Mouse (Mus musculus): ENCODE measurements at regions not wholly inside any gene's neighbourhood (a gene's known extent, or its start where the extent isn't known, plus 50 kb on each side); places are given as distances from the start of the nearest gene placed in this dataset.

DNA sequence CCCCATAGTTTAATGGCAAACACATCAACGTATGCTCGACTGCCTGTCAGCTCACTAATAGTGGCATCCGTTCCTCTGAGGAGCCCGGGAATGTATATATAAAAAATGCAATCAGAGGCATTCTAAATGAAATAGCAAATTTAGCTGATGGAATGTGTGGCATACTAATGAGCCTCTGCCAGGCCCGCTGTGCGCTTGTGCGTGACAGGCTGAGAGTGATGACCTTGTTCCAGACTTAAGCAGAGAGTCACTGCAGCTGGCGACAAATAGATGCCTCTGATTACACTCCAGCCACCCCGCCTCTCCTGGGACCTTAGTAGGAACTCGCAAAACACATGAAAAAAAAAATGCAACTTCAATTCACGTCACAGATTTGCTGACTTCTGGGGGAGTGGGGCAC is 252.0 kb upstream of the Daam1 start:
- Histone ChIP-seq H3K9me3 (ENCODE audit: control insufficient read depth, low read length) (no peaks in the 10 kb centered on the region), H3K4me2 (ENCODE audit: low read length) (no peak overlapping the region), H3K27me3 (replicated peaks; ENCODE audit: control insufficient read depth, insufficient read depth, low read length) (no peaks in the 10 kb centered on the region), H3K36me3 (ENCODE audit: control insufficient read depth, insufficient read depth, low read length) (no peaks in the 10 kb centered on the region), H3K4me1 (replicated peaks; ENCODE audit: control insufficient read depth, insufficient read depth, low read length) (peaks cover 8% of the 10 kb centered on the region; the same call in 1 of the 2 replicates), H3K4me3 (ENCODE audit: low read depth, low read length) (no peak overlapping the region), H3K27ac (ENCODE audit: low read depth) (no peak overlapping the region), H3K9ac (ENCODE audit: low read length) (no peak overlapping the region)
- WGBS, result 45% methylated on average over 11 of the region's 11 CpGs
- ATAC-seq (replicated peaks; ENCODE audit: low FRiP score, low TSS enrichment, low read depth) (no peak), DNase-seq (ENCODE audit: low spot score) (no peak)

DNA sequence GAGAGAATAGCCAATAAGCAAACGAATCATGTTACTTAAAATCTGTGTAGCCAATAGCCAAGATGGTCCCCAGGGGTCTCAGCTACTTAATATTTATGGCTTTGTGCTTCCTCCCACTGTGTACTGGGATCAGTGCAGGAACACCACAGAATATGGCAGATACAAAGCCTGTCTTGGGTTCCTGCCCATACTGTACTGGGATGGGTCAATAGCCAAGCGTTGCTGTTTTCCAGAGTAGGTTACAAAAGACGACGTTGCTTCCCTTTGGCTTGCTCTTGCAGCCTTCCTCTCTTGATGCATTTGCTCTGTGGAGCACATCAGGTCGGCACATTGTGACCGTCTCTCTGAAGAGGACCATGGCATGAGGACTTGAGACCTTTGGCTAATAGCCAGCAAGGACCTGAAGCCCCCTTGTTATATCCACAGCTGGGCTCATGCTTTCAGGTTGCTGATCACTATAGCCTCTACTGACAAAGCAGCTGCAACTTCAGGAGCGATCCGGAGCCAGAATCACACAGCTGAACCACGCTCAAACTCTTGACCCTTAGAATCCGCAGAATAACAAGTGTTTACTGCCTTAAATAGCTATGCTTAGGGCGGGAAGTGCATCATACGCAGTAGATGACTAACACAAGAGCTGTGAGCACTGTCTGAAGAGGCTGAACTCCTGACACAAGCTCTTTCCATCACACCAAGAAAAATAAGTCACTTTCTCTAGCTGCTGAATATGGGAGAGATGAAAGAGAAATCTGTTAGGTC is 250.2 kb upstream of the Daam1 start:
- ATAC-seq (replicated peaks; ENCODE audit: low FRiP score, low TSS enrichment, low read depth) (no peak), DNase-seq (ENCODE audit: low spot score) (no peak)
- no peak overlapping the region for H3K4me2 ChIP-seq (ENCODE audit: low read length)
- H3K9ac ChIP-seq (ENCODE audit: low read length), result no peak overlapping the region
- no peak overlapping the region for H3K27ac ChIP-seq (ENCODE audit: low read depth)
- H3K4me1 ChIP-seq (replicated peaks; ENCODE audit: control insufficient read depth, insufficient read depth, low read length), result peaks cover 8% of the 10 kb centered on the region; the same call in 1 of the 2 replicates
- H3K27me3 ChIP-seq (replicated peaks; ENCODE audit: control insufficient read depth, insufficient read depth, low read length), result no peaks in the 10 kb centered on the region
- no peaks in the 10 kb centered on the region for H3K36me3 ChIP-seq (ENCODE audit: control insufficient read depth, insufficient read depth, low read length)
- no peaks in the 10 kb centered on the region for H3K9me3 ChIP-seq (ENCODE audit: control insufficient read depth, low read length)
- H3K4me3 ChIP-seq (ENCODE audit: low read depth, low read length), result no peak overlapping the region
- 73% methylated on average over 12 of the region's 12 CpGs for WGBS

DNA sequence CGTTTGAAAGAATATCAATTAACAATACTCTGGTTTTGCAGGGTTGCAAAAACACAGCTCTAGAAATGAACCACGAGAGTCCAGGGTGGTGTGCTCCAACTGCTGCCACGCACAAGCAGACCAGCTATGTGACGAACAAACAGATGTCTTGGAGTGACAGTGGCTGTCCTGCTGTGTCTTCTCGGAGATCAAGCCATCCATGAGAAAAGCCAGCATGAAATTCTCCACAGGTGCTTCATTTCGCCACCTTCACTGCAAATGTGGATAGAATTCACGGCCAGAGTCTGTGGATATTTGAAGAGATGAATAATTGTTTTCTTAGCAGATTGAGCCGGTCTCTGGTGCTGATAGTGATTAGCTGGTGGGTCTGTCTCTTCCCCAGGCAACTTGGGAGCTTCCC is 246.3 kb upstream of the Daam1 start:
- Histone ChIP-seq H3K4me3 (ENCODE audit: low read depth, low read length) (no peak overlapping the region), H3K4me2 (ENCODE audit: low read length) (no peak overlapping the region), H3K9ac (ENCODE audit: low read length) (no peak overlapping the region), H3K36me3 (ENCODE audit: control insufficient read depth, insufficient read depth, low read length) (no peaks in the 10 kb centered on the region), H3K4me1 (replicated peaks; ENCODE audit: control insufficient read depth, insufficient read depth, low read length) (no peaks in the 10 kb centered on the region), H3K9me3 (ENCODE audit: control insufficient read depth, low read length) (no peaks in the 10 kb centered on the region), H3K27ac (ENCODE audit: low read depth) (no peak overlapping the region), H3K27me3 (replicated peaks; ENCODE audit: control insufficient read depth, insufficient read depth, low read length) (no peaks in the 10 kb centered on the region)
- no peak for DNase-seq (ENCODE audit: low spot score)
- 73% methylated on average over 8 of the region's 8 CpGs for WGBS
- ATAC-seq (replicated peaks; ENCODE audit: low FRiP score, low TSS enrichment, low read depth), result no peak

DNA sequence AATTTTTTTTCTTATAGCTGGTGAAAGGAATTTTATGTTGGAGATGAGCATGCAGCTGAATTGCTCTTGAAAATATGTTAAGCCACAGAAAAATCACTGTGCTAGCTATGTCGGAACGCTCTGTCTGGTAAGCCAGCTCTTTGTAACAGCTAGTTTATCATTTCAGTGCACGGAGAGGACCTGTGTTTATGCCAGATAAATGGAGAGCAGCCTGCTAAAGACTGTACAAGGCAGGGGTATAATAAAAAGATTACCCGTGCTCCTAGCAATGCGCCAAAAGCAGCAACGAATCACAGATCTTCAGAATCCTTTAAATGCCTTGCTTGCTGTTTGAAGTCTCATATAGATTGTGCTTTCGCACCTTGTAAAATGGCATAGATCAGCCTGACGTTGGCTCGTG is 232.2 kb upstream of the Daam1 start:
- Histone ChIP-seq H3K36me3 (ENCODE audit: control insufficient read depth, insufficient read depth, low read length) (no peaks in the 10 kb centered on the region), H3K9ac (ENCODE audit: low read length) (no peak overlapping the region), H3K9me3 (ENCODE audit: control insufficient read depth, low read length) (no peaks in the 10 kb centered on the region), H3K4me2 (ENCODE audit: low read length) (no peak overlapping the region), H3K4me1 (replicated peaks; ENCODE audit: control insufficient read depth, insufficient read depth, low read length) (no peaks in the 10 kb centered on the region), H3K27me3 (replicated peaks; ENCODE audit: control insufficient read depth, insufficient read depth, low read length) (no peaks in the 10 kb centered on the region), H3K27ac (ENCODE audit: low read depth) (no peak overlapping the region), H3K4me3 (ENCODE audit: low read depth, low read length) (no peak overlapping the region)
- WGBS, result 39% methylated on average over 9 of the region's 9 CpGs
- DNase-seq (ENCODE audit: low spot score) (no peak), ATAC-seq (replicated peaks; ENCODE audit: low FRiP score, low TSS enrichment, low read depth) (no peak)

DNA sequence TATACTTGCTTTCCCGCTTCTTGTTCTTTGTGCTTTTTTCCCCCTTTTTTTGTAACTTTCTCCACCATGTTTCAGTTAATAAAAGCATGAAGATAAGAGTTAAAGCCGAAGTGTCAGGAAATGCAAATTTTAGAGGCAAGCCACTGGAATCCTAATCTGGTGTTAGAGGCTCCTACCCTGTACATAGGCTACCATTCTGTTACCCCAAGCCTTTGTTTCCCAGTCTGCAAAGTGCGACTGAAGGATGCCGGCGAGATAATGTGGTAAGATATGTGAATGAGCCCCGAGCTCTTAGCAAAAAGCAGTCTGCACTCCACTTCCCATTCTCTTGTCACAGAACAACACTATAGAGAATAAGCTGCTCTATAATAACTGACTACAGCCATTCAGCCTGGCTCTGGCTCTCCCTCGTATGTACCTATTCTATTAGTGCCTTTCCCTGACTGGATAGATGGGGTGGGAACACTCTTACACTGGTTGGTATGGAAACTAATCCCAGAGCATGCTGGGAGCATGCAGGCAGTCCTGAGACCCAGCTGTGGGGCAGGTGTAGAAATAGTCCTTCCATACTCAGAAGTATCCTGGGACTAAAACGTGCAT is 229.7 kb upstream of the Daam1 start:
- Histone ChIP-seq H3K4me1 (replicated peaks; ENCODE audit: control insufficient read depth, insufficient read depth, low read length) (no peaks in the 10 kb centered on the region), H3K4me3 (ENCODE audit: low read depth, low read length) (no peak overlapping the region), H3K36me3 (ENCODE audit: control insufficient read depth, insufficient read depth, low read length) (no peaks in the 10 kb centered on the region), H3K9me3 (ENCODE audit: control insufficient read depth, low read length) (no peaks in the 10 kb centered on the region), H3K9ac (ENCODE audit: low read length) (no peak overlapping the region), H3K27ac (ENCODE audit: low read depth) (no peak overlapping the region), H3K27me3 (replicated peaks; ENCODE audit: control insufficient read depth, insufficient read depth, low read length) (no peaks in the 10 kb centered on the region), H3K4me2 (ENCODE audit: low read length) (no peak overlapping the region)
- 85% methylated on average over 8 of the region's 8 CpGs for WGBS
- ATAC-seq (replicated peaks; ENCODE audit: low FRiP score, low TSS enrichment, low read depth) (no peak), DNase-seq (ENCODE audit: low spot score) (no peak)

DNA sequence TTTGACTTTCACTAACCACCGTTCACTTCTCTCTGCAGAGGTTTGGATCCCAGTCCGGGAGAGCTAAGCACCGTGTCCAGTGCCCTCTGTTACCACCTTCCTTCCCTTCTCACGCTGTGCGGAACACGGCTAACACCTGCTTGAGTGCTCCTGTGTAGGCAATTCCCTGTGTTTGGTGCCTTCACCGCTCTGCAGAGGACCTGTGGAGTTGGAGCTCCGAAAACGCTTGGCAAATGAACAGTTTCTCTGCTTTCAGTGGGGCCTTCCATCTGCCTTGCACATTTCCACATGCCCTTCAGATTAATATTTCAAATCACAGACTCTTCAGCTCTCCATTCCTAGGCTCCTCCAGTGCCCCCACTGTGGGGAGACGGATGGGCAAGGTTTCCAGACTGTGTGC is 227.7 kb upstream of the Daam1 start:
- Histone ChIP-seq H3K27me3 (replicated peaks; ENCODE audit: control insufficient read depth, insufficient read depth, low read length) (no peaks in the 10 kb centered on the region), H3K4me1 (replicated peaks; ENCODE audit: control insufficient read depth, insufficient read depth, low read length) (no peaks in the 10 kb centered on the region), H3K9ac (ENCODE audit: low read length) (no peak overlapping the region), H3K4me2 (ENCODE audit: low read length) (no peak overlapping the region), H3K27ac (ENCODE audit: low read depth) (no peak overlapping the region), H3K4me3 (ENCODE audit: low read depth, low read length) (no peak overlapping the region), H3K9me3 (ENCODE audit: control insufficient read depth, low read length) (no peaks in the 10 kb centered on the region), H3K36me3 (ENCODE audit: control insufficient read depth, insufficient read depth, low read length) (no peaks in the 10 kb centered on the region)
- 90% methylated on average over 10 of the region's 10 CpGs for WGBS
- DNase-seq (ENCODE audit: low spot score) (no peak), ATAC-seq (replicated peaks; ENCODE audit: low FRiP score, low TSS enrichment, low read depth) (no peak)

DNA sequence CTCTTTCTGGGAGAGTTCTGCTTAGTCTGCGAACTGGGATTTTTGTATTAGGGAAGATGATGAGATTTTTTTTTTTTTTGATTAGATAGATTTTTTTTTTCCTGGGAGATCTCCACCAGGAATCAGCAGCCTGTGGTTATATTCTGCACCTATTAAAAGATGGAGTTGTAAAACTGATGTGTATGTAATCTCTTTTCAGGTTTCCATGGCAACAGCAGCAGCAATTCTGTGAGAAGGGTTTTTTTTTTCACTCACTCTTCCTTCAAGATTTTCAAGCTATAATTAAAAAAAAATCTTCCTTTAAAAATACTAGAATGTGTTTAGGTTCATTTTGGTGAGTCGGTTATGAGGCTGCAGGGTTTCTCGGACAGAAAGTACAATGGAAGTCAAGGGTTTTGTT is 224.5 kb upstream of the Daam1 start:
- 0 out of 2 replicates have a peak, but pooled peaks cover 3% of the 10 kb centered on the region for H3K9me3 ChIP-seq (ENCODE audit: control insufficient read depth, low read length)
- no peaks in the 10 kb centered on the region for H3K4me1 ChIP-seq (replicated peaks; ENCODE audit: control insufficient read depth, insufficient read depth, low read length)
- no peak overlapping the region for H3K4me2 ChIP-seq (ENCODE audit: low read length)
- DNase-seq (ENCODE audit: low spot score), result no peak
- no peak for ATAC-seq (replicated peaks; ENCODE audit: low FRiP score, low TSS enrichment, low read depth)
- H3K36me3 ChIP-seq (ENCODE audit: control insufficient read depth, insufficient read depth, low read length), result no peaks in the 10 kb centered on the region
- H3K4me3 ChIP-seq (ENCODE audit: low read depth, low read length), result no peak overlapping the region
- 87% methylated on average over 3 of the region's 3 CpGs for WGBS
- H3K27me3 ChIP-seq (replicated peaks; ENCODE audit: control insufficient read depth, insufficient read depth, low read length), result no peaks in the 10 kb centered on the region
- H3K9ac ChIP-seq (ENCODE audit: low read length), result no peak overlapping the region
- H3K27ac ChIP-seq (ENCODE audit: low read depth), result no peak overlapping the region

DNA sequence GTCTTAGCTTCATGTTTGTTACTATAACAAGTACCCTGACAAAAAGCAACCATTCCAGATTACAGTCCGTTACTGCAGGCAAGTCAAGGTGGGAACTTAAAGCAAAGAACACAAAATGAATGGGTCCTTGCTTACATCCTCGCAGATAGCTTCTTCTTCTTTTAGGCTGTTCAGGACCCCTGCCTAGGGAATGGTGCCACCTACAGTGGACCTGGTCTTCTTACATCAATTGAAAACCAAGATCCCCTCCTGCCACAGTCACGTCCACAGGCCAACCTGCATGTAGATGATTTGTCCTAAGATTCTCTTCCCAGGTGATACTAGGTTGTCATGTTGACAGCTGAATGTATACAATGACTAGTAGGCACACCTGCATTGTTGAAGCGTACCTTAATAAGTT is 222.9 kb upstream of the Daam1 start:
- peak; percentile 50 for DNase-seq (ENCODE audit: low spot score)
- WGBS, result 97% methylated on average over 4 of the region's 4 CpGs
- H3K4me3 ChIP-seq (ENCODE audit: low read depth, low read length), result no peak overlapping the region
- ATAC-seq (replicated peaks; ENCODE audit: low FRiP score, low TSS enrichment, low read depth), result no peak
- no peaks in the 10 kb centered on the region for H3K27me3 ChIP-seq (replicated peaks; ENCODE audit: control insufficient read depth, insufficient read depth, low read length)
- no peaks in the 10 kb centered on the region for H3K4me1 ChIP-seq (replicated peaks; ENCODE audit: control insufficient read depth, insufficient read depth, low read length)
- H3K27ac ChIP-seq (ENCODE audit: low read depth), result no peak overlapping the region
- H3K9me3 ChIP-seq (ENCODE audit: control insufficient read depth, low read length), result 0 out of 2 replicates have a peak, but pooled peaks cover 3% of the 10 kb centered on the region
- H3K36me3 ChIP-seq (ENCODE audit: control insufficient read depth, insufficient read depth, low read length), result no peaks in the 10 kb centered on the region
- no peak overlapping the region for H3K4me2 ChIP-seq (ENCODE audit: low read length)
- no peak overlapping the region for H3K9ac ChIP-seq (ENCODE audit: low read length)

DNA sequence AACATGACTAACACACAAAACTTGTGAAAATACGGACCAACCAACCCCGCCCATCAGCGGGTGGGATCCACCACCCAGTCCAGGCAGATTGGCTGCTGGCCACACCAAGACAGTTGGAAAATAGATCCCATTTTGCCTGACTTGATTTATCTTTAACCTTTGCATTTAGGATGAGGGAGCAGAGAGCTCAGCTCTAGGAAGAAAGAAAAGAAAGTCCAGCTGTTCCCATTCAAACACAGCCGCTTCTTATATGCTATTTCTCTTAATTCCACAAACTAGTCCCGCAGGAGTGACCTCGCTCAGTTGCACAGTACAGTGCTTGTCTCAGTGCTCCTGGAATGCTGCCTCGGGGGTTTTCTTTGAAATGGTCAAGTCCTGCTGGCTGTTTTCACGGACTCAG is 217.6 kb upstream of the Daam1 start:
- no peak for ATAC-seq (replicated peaks; ENCODE audit: low FRiP score, low TSS enrichment, low read depth)
- Histone ChIP-seq H3K36me3 (ENCODE audit: control insufficient read depth, insufficient read depth, low read length) (no peaks in the 10 kb centered on the region), H3K27me3 (replicated peaks; ENCODE audit: control insufficient read depth, insufficient read depth, low read length) (no peaks in the 10 kb centered on the region), H3K27ac (ENCODE audit: low read depth) (no peak overlapping the region; the same call in 1 of the 2 replicates), H3K9ac (ENCODE audit: low read length) (no peak overlapping the region), H3K4me3 (ENCODE audit: low read depth, low read length) (no peak overlapping the region), H3K9me3 (ENCODE audit: control insufficient read depth, low read length) (0 out of 2 replicates have a peak, but pooled peaks cover 3% of the 10 kb centered on the region), H3K4me2 (ENCODE audit: low read length) (no peak overlapping the region), H3K4me1 (replicated peaks; ENCODE audit: control insufficient read depth, insufficient read depth, low read length) (peaks cover 6% of the 10 kb centered on the region; the same call in 1 of the 2 replicates)
- 43% methylated on average over 8 of the region's 8 CpGs for WGBS
- no peak for DNase-seq (ENCODE audit: low spot score)

Data from intestine, embryonic 14.5 days (tissue).